Mouse (Mus musculus) bone marrow macrophage, adult 2 months (primary cell): ENCODE results near the gene Tspan9.

Source experiments
- CTCF ChIP-seq: IDR thresholded peaks from 2 replicates; pipeline ENCODE4 v1.5.1; 2012; ENCODE audit warnings: low read depth, mild to moderate bottlenecking, low read length, moderate library complexity
- POLR2A ChIP-seq: IDR thresholded peaks from 2 replicates; pipeline ENCODE4 v1.6.1; 2012; ENCODE audit warnings: mild to moderate bottlenecking, low read depth, low read length, borderline replicate concordance

DNA sequence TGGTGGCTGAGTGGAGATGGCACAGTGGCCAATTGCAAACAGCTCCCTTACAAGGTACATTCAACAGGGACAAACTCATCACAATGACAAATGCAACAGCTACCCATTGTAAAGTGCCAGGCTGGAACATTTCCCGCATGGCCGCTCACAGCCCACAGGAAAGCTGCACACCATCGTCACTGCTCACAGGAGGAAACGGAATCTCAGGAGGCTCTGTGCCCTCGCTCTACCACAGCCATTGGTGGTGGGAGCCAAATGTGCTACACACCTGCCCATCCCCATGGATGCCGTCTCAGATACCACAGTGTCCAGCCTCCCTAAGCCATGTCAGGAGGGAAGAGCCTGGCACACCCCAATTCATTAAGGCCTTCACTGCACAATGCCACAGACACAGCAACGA lies 128.1 kb downstream of the Tspan9 start:
- TF ChIP-seq CTCF (no peak), POLR2A (no peak)
